Mouse (Mus musculus): ENCODE measurements at regions not wholly inside any gene's neighbourhood (a gene's known extent, or its start where the extent isn't known, plus 50 kb on each side); places are given as distances from the start of the nearest gene placed in this dataset.

DNA sequence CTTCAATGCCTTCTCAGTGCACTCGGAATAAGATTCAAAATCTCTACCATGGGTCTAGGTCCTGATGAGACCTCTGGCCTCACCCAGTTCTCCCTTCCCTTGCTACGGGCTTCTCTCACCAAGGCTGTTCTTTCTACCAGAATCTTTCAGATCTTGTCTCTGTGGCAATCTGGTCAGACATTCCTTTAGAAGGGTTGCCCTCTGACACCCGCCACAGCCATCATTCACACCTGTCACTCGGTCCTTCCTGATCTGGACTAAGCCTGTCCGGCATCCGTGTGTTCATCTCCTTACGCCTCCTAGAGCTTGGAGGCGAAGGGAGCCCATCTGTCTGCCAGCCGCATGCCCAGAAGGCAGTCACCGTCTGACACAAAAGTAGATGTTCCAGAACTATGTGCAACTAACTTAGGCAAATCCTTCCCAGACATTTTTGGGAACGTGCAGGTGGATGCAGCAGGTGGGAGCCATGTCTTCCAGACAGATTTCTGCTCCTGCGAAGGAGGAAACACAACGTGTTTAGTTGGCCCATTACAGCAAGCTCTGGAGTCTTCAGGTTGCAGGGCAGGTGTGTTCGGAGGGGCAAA is 77.7 kb downstream of the Fam76b start:
- no peak for DNase-seq (ENCODE audit: low read depth, low spot score)
- H3K27me3 ChIP-seq (ENCODE audit: control insufficient read depth, insufficient read depth, low read length, poor library complexity, severe bottlenecking), result no peaks in the 10 kb centered on the region
- H3K36me3 ChIP-seq (ENCODE audit: control insufficient read depth, insufficient read depth, low read length, poor library complexity, severe bottlenecking), result no peaks in the 10 kb centered on the region

- H3K36me3 ChIP-seq (ENCODE audit: control insufficient read depth, insufficient read depth, low read length, poor library complexity, severe bottlenecking), result no peaks in the 10 kb centered on the region
- no peak for DNase-seq (ENCODE audit: low read depth, low spot score)
- H3K27me3 ChIP-seq (ENCODE audit: control insufficient read depth, insufficient read depth, low read length, poor library complexity, severe bottlenecking), result no peaks in the 10 kb centered on the region
Observed at GRCm38 (mm10) chr9:13906736-13907135, 79.2 kb downstream of the Fam76b start.

GRCm38 (mm10) chr9:13909604-13910003 is 82.1 kb downstream of the Fam76b start:
- no peaks in the 10 kb centered on the region for H3K27me3 ChIP-seq (ENCODE audit: control insufficient read depth, insufficient read depth, low read length, poor library complexity, severe bottlenecking)
- H3K36me3 ChIP-seq (ENCODE audit: control insufficient read depth, insufficient read depth, low read length, poor library complexity, severe bottlenecking), result no peaks in the 10 kb centered on the region
- no peak for DNase-seq (ENCODE audit: low read depth, low spot score)

DNA sequence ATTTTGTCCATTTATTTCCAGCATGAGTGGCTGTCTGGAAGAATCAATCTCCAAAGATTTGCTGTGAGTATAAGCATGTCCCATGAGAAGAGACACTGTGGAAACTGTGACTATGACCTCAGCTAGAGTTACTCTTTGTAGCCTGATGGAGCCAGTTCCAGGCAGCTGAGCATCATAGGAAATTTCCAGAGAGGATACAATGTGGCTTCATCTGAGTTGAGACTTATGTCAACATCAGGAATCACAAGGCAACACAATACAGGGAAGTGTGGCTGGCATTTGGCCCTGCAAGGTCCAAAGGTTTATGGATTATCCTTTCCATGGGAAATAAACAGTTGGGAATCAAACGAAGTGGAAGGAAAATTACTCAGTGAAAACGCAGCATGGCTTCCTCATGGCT is 82.6 kb downstream of the Fam76b start:
- H3K36me3 ChIP-seq (ENCODE audit: control insufficient read depth, insufficient read depth, low read length, poor library complexity, severe bottlenecking), result no peaks in the 10 kb centered on the region
- H3K27me3 ChIP-seq (ENCODE audit: control insufficient read depth, insufficient read depth, low read length, poor library complexity, severe bottlenecking), result no peaks in the 10 kb centered on the region
- no peak for DNase-seq (ENCODE audit: low read depth, low spot score)

DNA sequence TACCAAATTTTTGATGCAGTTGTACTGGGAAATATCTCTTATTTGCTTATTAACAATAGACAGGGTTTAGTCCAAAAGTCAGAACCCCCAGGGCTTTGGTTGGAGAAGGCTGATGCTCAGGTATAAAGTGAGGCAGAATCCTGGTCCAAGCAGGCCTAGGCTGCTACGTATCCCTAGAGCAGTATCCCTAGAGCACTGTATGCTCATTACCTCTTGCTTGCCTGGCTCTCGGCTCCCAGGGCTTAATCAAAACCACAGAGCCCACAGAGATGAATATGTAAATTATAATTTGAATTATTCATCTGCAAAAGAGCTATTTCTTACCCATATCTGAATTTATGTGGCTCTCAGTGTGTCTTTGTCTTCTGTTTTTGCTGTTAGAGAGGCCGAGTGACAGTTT is 85.9 kb downstream of the Fam76b start:
- DNase-seq (ENCODE audit: low read depth, low spot score), result no peak
- Histone ChIP-seq H3K36me3 (ENCODE audit: control insufficient read depth, insufficient read depth, low read length, poor library complexity, severe bottlenecking) (no peaks in the 10 kb centered on the region), H3K27me3 (ENCODE audit: control insufficient read depth, insufficient read depth, low read length, poor library complexity, severe bottlenecking) (no peaks in the 10 kb centered on the region)

GRCm38 (mm10) chr9:13914131-13914530 is 86.6 kb downstream of the Fam76b start:
- H3K27me3 ChIP-seq (ENCODE audit: control insufficient read depth, insufficient read depth, low read length, poor library complexity, severe bottlenecking), result no peaks in the 10 kb centered on the region
- no peaks in the 10 kb centered on the region for H3K36me3 ChIP-seq (ENCODE audit: control insufficient read depth, insufficient read depth, low read length, poor library complexity, severe bottlenecking)
- DNase-seq (ENCODE audit: low read depth, low spot score), result no peak

DNA sequence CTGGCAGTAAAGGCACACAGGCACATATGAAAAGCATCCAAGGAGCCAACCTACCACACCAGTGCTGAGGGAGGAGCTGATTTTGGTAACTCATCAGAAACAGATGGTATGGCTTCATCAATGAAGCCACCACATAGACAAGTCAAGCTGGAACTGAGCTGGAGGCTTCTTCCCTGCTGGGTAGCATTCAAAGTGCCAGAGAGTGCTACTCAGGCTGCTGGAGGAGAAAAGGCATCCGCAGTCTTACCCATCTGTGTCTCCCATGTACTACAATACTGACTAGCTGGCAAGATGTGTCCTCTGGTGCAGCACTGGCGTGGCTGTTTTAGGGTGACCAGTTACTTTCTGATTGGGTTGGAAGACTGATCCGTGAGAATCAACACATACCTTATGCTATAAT is 87.3 kb downstream of the Fam76b start:
- no peak for DNase-seq (ENCODE audit: low read depth, low spot score)
- H3K36me3 ChIP-seq (ENCODE audit: control insufficient read depth, insufficient read depth, low read length, poor library complexity, severe bottlenecking), result no peaks in the 10 kb centered on the region
- H3K27me3 ChIP-seq (ENCODE audit: control insufficient read depth, insufficient read depth, low read length, poor library complexity, severe bottlenecking), result no peaks in the 10 kb centered on the region

DNA sequence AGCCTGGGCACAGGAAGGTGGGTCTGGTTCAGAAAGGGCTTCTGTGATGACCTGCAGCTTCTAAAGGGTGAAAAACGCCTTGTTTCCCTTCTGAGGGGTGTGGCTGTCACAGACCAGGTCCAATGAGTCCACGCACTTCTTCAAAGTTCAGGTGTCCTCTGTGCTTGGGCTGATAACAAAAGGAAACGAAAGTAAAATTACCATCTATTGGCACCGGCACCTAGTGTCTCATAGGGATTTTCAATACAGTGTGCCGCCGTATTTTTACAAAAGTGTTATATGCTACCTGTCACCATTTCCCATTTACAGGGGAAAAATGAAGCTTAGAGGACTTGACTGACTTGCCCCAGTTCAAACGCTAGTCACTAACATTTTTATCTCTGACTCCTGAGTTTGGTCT is 89.3 kb downstream of the Fam76b start:
- Histone ChIP-seq H3K36me3 (ENCODE audit: control insufficient read depth, insufficient read depth, low read length, poor library complexity, severe bottlenecking) (no peaks in the 10 kb centered on the region), H3K27me3 (ENCODE audit: control insufficient read depth, insufficient read depth, low read length, poor library complexity, severe bottlenecking) (no peaks in the 10 kb centered on the region)
- DNase-seq (ENCODE audit: low read depth, low spot score), result no peak

- DNase-seq (ENCODE audit: low read depth, low spot score), result no peak
- Histone ChIP-seq H3K36me3 (ENCODE audit: control insufficient read depth, insufficient read depth, low read length, poor library complexity, severe bottlenecking) (no peaks in the 10 kb centered on the region), H3K27me3 (ENCODE audit: control insufficient read depth, insufficient read depth, low read length, poor library complexity, severe bottlenecking) (no peaks in the 10 kb centered on the region)
Observed at GRCm38 (mm10) chr9:13918606-13919202, 91.2 kb downstream of the Fam76b start.

DNA sequence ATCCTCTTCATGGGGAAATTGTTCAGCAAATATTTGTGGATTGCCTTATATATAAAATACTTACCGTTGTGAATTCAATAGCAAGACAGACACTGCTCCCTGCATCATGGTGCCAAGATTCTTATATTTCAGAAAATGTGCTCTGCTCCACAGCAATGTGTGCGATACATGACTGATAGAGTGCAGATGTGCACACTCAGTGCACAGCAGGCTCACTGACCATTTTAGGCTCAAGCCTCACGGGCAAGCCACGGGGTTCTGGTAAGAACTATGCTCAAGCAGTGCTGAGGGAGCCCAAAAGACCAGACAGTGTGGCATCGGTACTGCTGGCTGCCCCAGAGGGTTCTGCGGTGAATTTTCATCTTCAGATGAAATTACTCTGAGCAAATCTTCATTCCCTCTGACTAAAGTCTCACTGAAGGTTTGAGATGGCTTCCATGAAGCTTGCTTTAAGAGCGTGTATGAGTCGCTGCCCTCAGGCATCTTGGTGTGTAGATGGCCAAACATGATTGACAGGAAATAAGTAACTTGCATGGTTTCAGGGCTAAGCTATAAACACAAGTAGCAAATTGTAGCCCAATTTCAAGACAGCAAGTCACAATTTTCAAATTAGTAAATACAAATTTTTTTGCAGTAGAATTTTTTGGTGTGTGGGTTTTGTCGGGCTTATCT is 92.4 kb downstream of the Fam76b start:
- Histone ChIP-seq H3K36me3 (ENCODE audit: control insufficient read depth, insufficient read depth, low read length, poor library complexity, severe bottlenecking) (no peaks in the 10 kb centered on the region), H3K27me3 (ENCODE audit: control insufficient read depth, insufficient read depth, low read length, poor library complexity, severe bottlenecking) (no peaks in the 10 kb centered on the region)
- DNase-seq (ENCODE audit: low read depth, low spot score), result no peak

GRCm38 (mm10) chr9:13920623-13921022 is 93.1 kb downstream of the Fam76b start:
- no peak for DNase-seq (ENCODE audit: low read depth, low spot score)
- no peaks in the 10 kb centered on the region for H3K36me3 ChIP-seq (ENCODE audit: control insufficient read depth, insufficient read depth, low read length, poor library complexity, severe bottlenecking)
- H3K27me3 ChIP-seq (ENCODE audit: control insufficient read depth, insufficient read depth, low read length, poor library complexity, severe bottlenecking), result no peaks in the 10 kb centered on the region

DNA sequence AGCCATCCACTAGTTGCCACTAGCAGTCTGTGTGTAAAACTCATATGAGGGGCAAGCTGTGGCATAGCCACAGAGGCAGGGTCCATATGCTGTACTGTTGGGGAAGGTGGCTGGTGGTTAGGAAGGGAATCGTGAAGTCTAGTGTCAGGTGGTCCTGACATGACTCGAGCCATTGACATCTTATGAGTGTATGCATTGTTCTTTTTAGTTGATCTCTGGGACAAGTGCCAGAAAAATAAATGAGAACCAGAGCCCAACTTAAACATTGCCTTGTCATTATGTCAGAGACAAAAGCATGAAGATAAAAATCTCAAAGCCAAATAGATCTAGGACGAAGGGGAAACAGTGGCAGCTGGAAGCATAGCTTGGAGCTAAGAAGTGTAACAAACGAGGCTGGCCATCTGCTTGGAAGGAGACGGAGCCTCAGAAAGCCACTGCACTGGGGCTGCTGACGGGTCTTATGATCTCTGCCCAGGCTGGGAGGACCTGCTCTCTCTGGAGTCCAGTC is 104.5 kb downstream of the Fam76b start:
- no peak for DNase-seq (ENCODE audit: low read depth, low spot score)
- H3K36me3 ChIP-seq (ENCODE audit: control insufficient read depth, insufficient read depth, low read length, poor library complexity, severe bottlenecking), result no peaks in the 10 kb centered on the region
- no peaks in the 10 kb centered on the region for H3K27me3 ChIP-seq (ENCODE audit: control insufficient read depth, insufficient read depth, low read length, poor library complexity, severe bottlenecking)

DNA sequence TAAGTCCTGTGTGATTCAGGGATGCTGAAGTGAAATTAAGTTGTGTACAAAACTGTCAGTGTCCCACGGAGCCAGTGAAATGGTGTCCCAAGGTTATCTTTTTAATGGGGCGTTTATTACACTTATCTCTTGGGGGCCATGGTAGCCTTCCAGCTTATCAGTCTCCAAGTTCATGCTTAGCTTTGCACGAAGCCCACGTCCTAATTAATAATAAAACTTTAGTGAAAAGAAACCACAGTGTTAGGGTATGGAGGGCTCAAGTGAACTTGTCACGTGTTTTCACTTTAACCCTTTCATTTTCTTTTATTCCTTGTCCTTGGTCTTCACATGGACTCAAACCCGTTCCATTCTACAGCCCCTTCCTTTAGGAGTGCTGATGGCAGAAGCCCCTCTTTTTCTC is 105.9 kb downstream of the Fam76b start:
- H3K27me3 ChIP-seq (ENCODE audit: control insufficient read depth, insufficient read depth, low read length, poor library complexity, severe bottlenecking), result no peaks in the 10 kb centered on the region
- no peak for DNase-seq (ENCODE audit: low read depth, low spot score)
- no peaks in the 10 kb centered on the region for H3K36me3 ChIP-seq (ENCODE audit: control insufficient read depth, insufficient read depth, low read length, poor library complexity, severe bottlenecking)

DNA sequence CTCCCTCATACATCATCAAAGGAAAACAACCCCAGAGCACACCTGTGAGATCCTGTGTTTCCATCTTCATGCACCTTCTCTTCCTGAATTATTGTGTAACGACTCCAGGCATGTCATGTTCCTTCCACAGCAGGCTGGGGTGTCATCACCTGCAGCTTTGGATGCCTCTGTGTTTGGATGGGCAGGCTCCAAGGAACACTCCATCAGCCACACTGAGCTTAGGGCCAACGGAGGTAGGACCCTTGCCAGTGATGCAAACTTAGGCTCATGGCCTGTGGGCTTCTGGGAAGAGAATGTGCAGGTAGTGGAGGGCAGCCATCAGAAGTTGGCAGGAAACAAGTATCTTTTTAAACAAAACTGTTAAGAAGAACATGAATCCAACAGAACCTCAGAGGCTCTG is 109.8 kb downstream of the Fam76b start:
- no peak for DNase-seq (ENCODE audit: low read depth, low spot score)
- H3K36me3 ChIP-seq (ENCODE audit: control insufficient read depth, insufficient read depth, low read length, poor library complexity, severe bottlenecking), result no peaks in the 10 kb centered on the region
- H3K27me3 ChIP-seq (ENCODE audit: control insufficient read depth, insufficient read depth, low read length, poor library complexity, severe bottlenecking), result no peaks in the 10 kb centered on the region

DNA sequence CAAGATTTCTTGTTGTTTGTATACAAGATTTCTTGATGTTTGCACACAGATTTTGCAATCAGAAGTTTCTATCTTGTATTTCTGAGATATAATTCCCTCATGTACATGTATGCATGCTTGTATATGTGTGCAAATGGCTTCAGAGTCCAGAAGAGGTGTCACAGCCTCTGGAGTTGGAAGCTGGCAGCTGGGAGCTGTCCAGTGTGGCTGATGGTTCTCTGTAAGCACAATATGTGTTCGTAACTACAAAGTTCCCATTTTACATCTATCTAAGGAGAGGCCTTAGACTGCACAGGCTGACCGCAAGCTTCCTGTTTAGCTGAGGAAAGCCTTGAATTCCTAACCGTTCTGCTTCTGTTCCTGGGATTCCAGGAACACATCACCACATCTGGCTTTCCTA is 119.0 kb downstream of the Fam76b start:
- DNase-seq (ENCODE audit: low read depth, low spot score), result no peak
- no peaks in the 10 kb centered on the region for H3K36me3 ChIP-seq (ENCODE audit: control insufficient read depth, insufficient read depth, low read length, poor library complexity, severe bottlenecking)
- no peaks in the 10 kb centered on the region for H3K27me3 ChIP-seq (ENCODE audit: control insufficient read depth, insufficient read depth, low read length, poor library complexity, severe bottlenecking)
